Mouse (Mus musculus): ENCODE data around the gene Disc1. TPM values are rescaled to one million over a fixed set of nuclear protein-coding genes. Genes with fewer than 3 reads are reported as not detected.

Gene Disc1
- polyA plus RNA-seq, 1 experiment from 2014 or later = 2.3 TPM

GRCm38 (mm10) chr8:125131265-125131664 lies 77.3 kb downstream of the Disc1 start:
- no peak overlapping the region for H3K9ac ChIP-seq (replicated peaks)
- no peaks in the 10 kb centered on the region for H3K9me3 ChIP-seq
- H3K27ac ChIP-seq (replicated peaks) = no peak overlapping the region
- no peak for ATAC-seq (ENCODE audit: low FRiP score, low read depth)
- H3K27me3 ChIP-seq = peaks cover 18% of the 10 kb centered on the region
- peaks cover 16% of the 10 kb centered on the region for H3K4me1 ChIP-seq
- no peaks in the 10 kb centered on the region for H3K36me3 ChIP-seq
- H3K4me3 ChIP-seq = no peak overlapping the region
- 88% methylated on average over 7 of the region's 7 CpGs for WGBS
- H3K4me2 ChIP-seq (replicated peaks) = no peak overlapping the region

GRCm38 (mm10) chr8:125133685-125134114 lies 79.7 kb downstream of the Disc1 start:
- WGBS = 83% methylated on average over 11 of the region's 11 CpGs
- no peak overlapping the region for H3K27ac ChIP-seq (replicated peaks)
- no peak for ATAC-seq (ENCODE audit: low FRiP score, low read depth)
- H3K27me3 ChIP-seq = peaks cover 13% of the 10 kb centered on the region
- H3K4me2 ChIP-seq (replicated peaks) = no peak overlapping the region
- H3K4me1 ChIP-seq = peaks cover 16% of the 10 kb centered on the region
- H3K4me3 ChIP-seq = no peak overlapping the region
- no peaks in the 10 kb centered on the region for H3K36me3 ChIP-seq
- no peaks in the 10 kb centered on the region for H3K9me3 ChIP-seq
- no peak overlapping the region for H3K9ac ChIP-seq (replicated peaks)

- H3K9ac ChIP-seq (replicated peaks) = no peak overlapping the region
- H3K27ac ChIP-seq (replicated peaks) = no peak overlapping the region
- no peaks in the 10 kb centered on the region for H3K9me3 ChIP-seq
- no peak for ATAC-seq (ENCODE audit: low FRiP score, low read depth)
- WGBS = 25% methylated on average over 10 of the region's 10 CpGs
- peaks cover 16% of the 10 kb centered on the region for H3K27me3 ChIP-seq
- H3K4me2 ChIP-seq (replicated peaks) = no peak overlapping the region
- no peak overlapping the region for H3K4me3 ChIP-seq
- H3K36me3 ChIP-seq = no peaks in the 10 kb centered on the region
- peaks cover 24% of the 10 kb centered on the region for H3K4me1 ChIP-seq
Observed at GRCm38 (mm10) chr8:125134876-125135275, 80.9 kb downstream of the Disc1 start.

GRCm38 (mm10) chr8:125139689-125140150 lies 85.7 kb downstream of the Disc1 start:
- no peak for ATAC-seq (ENCODE audit: low FRiP score, low read depth)
- H3K4me2 ChIP-seq (replicated peaks) = no peak overlapping the region
- H3K27ac ChIP-seq (replicated peaks) = peak overlapping the region; percentile 39; the same call in 1 of the 2 replicates

GRCm38 (mm10) chr8:125140965-125141364 lies 87.0 kb downstream of the Disc1 start:
- H3K9ac ChIP-seq (replicated peaks) = no peak overlapping the region
- H3K9me3 ChIP-seq = no peaks in the 10 kb centered on the region
- peaks cover 11% of the 10 kb centered on the region; the same call in 1 of the 2 replicates for H3K4me1 ChIP-seq
- H3K4me2 ChIP-seq (replicated peaks) = no peak overlapping the region
- WGBS = 85% methylated on average over 7 of the region's 7 CpGs
- H3K27ac ChIP-seq (replicated peaks) = no peak overlapping the region
- H3K27me3 ChIP-seq = peaks cover 6% of the 10 kb centered on the region; the same call in 1 of the 2 replicates
- no peak for ATAC-seq (ENCODE audit: low FRiP score, low read depth)
- no peak overlapping the region for H3K4me3 ChIP-seq
- H3K36me3 ChIP-seq = no peaks in the 10 kb centered on the region

More at GRCm38 (mm10) chr8:125139689-125140150, 85.7 kb downstream of the Disc1 start:
- Histone ChIP-seq H3K4me1 (peaks cover 23% of the 10 kb centered on the region), H3K9ac (replicated peaks) (no peak overlapping the region), H3K4me3 (no peak overlapping the region), H3K9me3 (no peaks in the 10 kb centered on the region), H3K27me3 (peaks cover 9% of the 10 kb centered on the region; the same call in 1 of the 2 replicates), H3K36me3 (no peaks in the 10 kb centered on the region)
- WGBS = 58% methylated on average over 13 of the region's 13 CpGs

- no peak for ATAC-seq (ENCODE audit: low FRiP score, low read depth)
- H3K9me3 ChIP-seq = no peaks in the 10 kb centered on the region
- H3K36me3 ChIP-seq = no peaks in the 10 kb centered on the region
- 82% methylated on average over 20 of the region's 20 CpGs for WGBS
- H3K9ac ChIP-seq (replicated peaks) = no peak overlapping the region
- peaks cover 12% of the 10 kb centered on the region; the same call in 1 of the 2 replicates for H3K4me1 ChIP-seq
- peaks cover 28% of the 10 kb centered on the region for H3K27me3 ChIP-seq
- H3K4me2 ChIP-seq (replicated peaks) = no peak overlapping the region
- H3K27ac ChIP-seq (replicated peaks) = no peak overlapping the region
- no peak overlapping the region for H3K4me3 ChIP-seq
Observed at GRCm38 (mm10) chr8:125156863-125157640, 103.1 kb downstream of the Disc1 start.

GRCm38 (mm10) chr8:125157641-125158005 lies 103.6 kb downstream of the Disc1 start:
- ATAC-seq (ENCODE audit: low FRiP score, low read depth) = no peak
- 86% methylated on average over 5 of the region's 5 CpGs for WGBS
- peaks cover 12% of the 10 kb centered on the region; the same call in 1 of the 2 replicates for H3K4me1 ChIP-seq

GRCm38 (mm10) chr8:125159387-125159786 lies 105.4 kb downstream of the Disc1 start:
- no peak overlapping the region for H3K4me3 ChIP-seq
- H3K9ac ChIP-seq (replicated peaks) = no peak overlapping the region
- peaks cover 28% of the 10 kb centered on the region for H3K27me3 ChIP-seq
- no peaks in the 10 kb centered on the region for H3K36me3 ChIP-seq
- no peaks in the 10 kb centered on the region for H3K9me3 ChIP-seq
- no peak for ATAC-seq (ENCODE audit: low FRiP score, low read depth)
- no peak overlapping the region for H3K27ac ChIP-seq (replicated peaks)
- H3K4me1 ChIP-seq = peaks cover 12% of the 10 kb centered on the region; the same call in 1 of the 2 replicates
- WGBS = 29% methylated on average over 12 of the region's 12 CpGs
- 0 out of 2 replicates have a peak overlapping the region, but pooled peaks have one; percentile 5 for H3K4me2 ChIP-seq (replicated peaks)

More at GRCm38 (mm10) chr8:125157641-125158005, 103.6 kb downstream of the Disc1 start:
- Histone ChIP-seq H3K27ac (replicated peaks) (no peak overlapping the region), H3K27me3 (peaks cover 28% of the 10 kb centered on the region), H3K4me3 (no peak overlapping the region), H3K9me3 (no peaks in the 10 kb centered on the region), H3K36me3 (no peaks in the 10 kb centered on the region), H3K9ac (replicated peaks) (no peak overlapping the region), H3K4me2 (replicated peaks) (no peak overlapping the region)

- Histone ChIP-seq H3K27me3 (peaks cover 23% of the 10 kb centered on the region; the same call in 1 of the 2 replicates), H3K4me1 (peaks cover 9% of the 10 kb centered on the region; the same call in 1 of the 2 replicates), H3K27ac (replicated peaks) (no peak overlapping the region), H3K36me3 (no peaks in the 10 kb centered on the region), H3K9me3 (no peaks in the 10 kb centered on the region), H3K4me2 (replicated peaks) (no peak overlapping the region), H3K9ac (replicated peaks) (no peak overlapping the region), H3K4me3 (no peak overlapping the region)
- no peak for ATAC-seq (ENCODE audit: low FRiP score, low read depth)
- 90% methylated on average over 10 of the region's 10 CpGs for WGBS
Observed at GRCm38 (mm10) chr8:125163491-125163890, 109.5 kb downstream of the Disc1 start.

- Histone ChIP-seq H3K27ac (replicated peaks) (no peak overlapping the region), H3K9me3 (no peaks in the 10 kb centered on the region), H3K4me2 (replicated peaks) (no peak overlapping the region), H3K4me1 (peaks cover 9% of the 10 kb centered on the region; the same call in 1 of the 2 replicates), H3K9ac (replicated peaks) (no peak overlapping the region), H3K4me3 (no peak overlapping the region), H3K27me3 (peaks cover 23% of the 10 kb centered on the region; the same call in 1 of the 2 replicates), H3K36me3 (no peaks in the 10 kb centered on the region)
- no peak for ATAC-seq (ENCODE audit: low FRiP score, low read depth)
- WGBS = 86% methylated on average over 6 of the region's 6 CpGs
Observed at GRCm38 (mm10) chr8:125163906-125164305, 109.9 kb downstream of the Disc1 start.

- no peak overlapping the region for H3K4me3 ChIP-seq
- H3K27ac ChIP-seq (replicated peaks) = no peak overlapping the region
- no peak for ATAC-seq (ENCODE audit: low FRiP score, low read depth)
- no peak overlapping the region for H3K4me2 ChIP-seq (replicated peaks)
- peaks cover 7% of the 10 kb centered on the region for H3K4me1 ChIP-seq
- H3K27me3 ChIP-seq = peaks cover 12% of the 10 kb centered on the region; the same call in 1 of the 2 replicates
- WGBS = 64% methylated on average over 11 of the region's 11 CpGs
- no peaks in the 10 kb centered on the region for H3K9me3 ChIP-seq
- H3K9ac ChIP-seq (replicated peaks) = no peak overlapping the region
- H3K36me3 ChIP-seq = no peaks in the 10 kb centered on the region
Observed at GRCm38 (mm10) chr8:125165505-125166446, 111.8 kb downstream of the Disc1 start.
